Mouse (Mus musculus) ES-E14 (cell line): ENCODE results near the gene Ralgapa2. TPM values are rescaled to one million over a fixed set of nuclear protein-coding genes. Genes with fewer than 3 reads are reported as not detected.

ENCODE experiments used
- DNase-seq: peaks from one replicate; pipeline ENCODE4 v3.0.0-alpha.2; 2013; ENCODE audit warnings: low read depth, low spot score
- H3K27ac ChIP-seq: 2 replicates; pipeline ENCODE4 v1.5.1; 2012; ENCODE audit warnings: low read depth, mild to moderate bottlenecking, low read length, moderate library complexity, mixed read lengths; ENCODE audit not compliant: poor library complexity, insufficient read depth, severe bottlenecking
- H3K36me3 ChIP-seq: 2 replicates; pipeline ENCODE4 v1.6.1; 2012; ENCODE audit warnings: mild to moderate bottlenecking, low read length, moderate library complexity, mixed read lengths; ENCODE audit not compliant: control insufficient read depth, poor library complexity, insufficient read depth, severe bottlenecking
- H3K4me1 ChIP-seq, 2 experiments: fragments of 150-350 bp in 1 of 2; sonication (generic) in 1 of 2; 2 replicates each; pipeline ENCODE4 v1.6.1; 2012; ENCODE audit warnings: low read length in 2 of 2, mild to moderate bottlenecking in 1 of 2, mixed read lengths in 1 of 2; ENCODE audit not compliant: control insufficient read depth in 2 of 2, insufficient read depth in 2 of 2, poor library complexity in 1 of 2
- H3K4me3 ChIP-seq, 2 experiments: fragments of 150-350 bp in 1 of 2; sonication (generic) in 1 of 2; 2 replicates each; pipeline ENCODE4 v1.5.1; 2012; ENCODE audit warnings: low read length in 2 of 2, low read depth in 1 of 2, mild to moderate bottlenecking in 1 of 2, mixed read lengths in 1 of 2; ENCODE audit not compliant: insufficient read depth in 1 of 2, poor library complexity in 1 of 2, severe bottlenecking in 1 of 2
- H3K9ac ChIP-seq: 2 replicates; pipeline ENCODE4 v1.6.1; 2012; ENCODE audit warnings: low read depth, mild to moderate bottlenecking, low read length, mixed read lengths; ENCODE audit not compliant: poor library complexity, insufficient read depth, severe bottlenecking
- H3K9me3 ChIP-seq: fragments of 150-350 bp; sonication (generic); 2 replicates; pipeline ENCODE4 v1.6.1; 2012; ENCODE audit warnings: low read depth, mild to moderate bottlenecking, low read length; ENCODE audit not compliant: control insufficient read depth, insufficient read depth
- CHD2 ChIP-seq: IDR thresholded peaks from 2 replicates; pipeline ENCODE4 v1.6.1; 2014; ENCODE audit warnings: mild to moderate bottlenecking, low read depth, low read length, inconsistent platforms
- HCFC1 ChIP-seq: IDR thresholded peaks from 2 replicates; pipeline ENCODE4 v1.6.1; 2012; ENCODE audit warnings: low read length, inconsistent platforms, borderline replicate concordance; ENCODE audit not compliant: insufficient read depth
- MAFK ChIP-seq: IDR thresholded peaks from 2 replicates; pipeline ENCODE4 v1.6.1; 2014; ENCODE audit warnings: mild to moderate bottlenecking, low read depth, low read length, inconsistent platforms; ENCODE audit not compliant: insufficient read depth
- ZC3H11A ChIP-seq: IDR thresholded peaks from 2 replicates; pipeline ENCODE4 v1.6.1; 2012; ENCODE audit warnings: low read depth, mild to moderate bottlenecking, inconsistent platforms, low read length, borderline replicate concordance
- ZNF384 ChIP-seq: IDR thresholded peaks from 2 replicates; pipeline ENCODE4 v1.6.1; 2012; ENCODE audit warnings: low read depth, low read length, inconsistent platforms
- in situ Hi-C, 2 experiments: fragments of 600-800 bp; cut with MboI; formaldehyde crosslinking; loops; one replicate each; pipeline ENCODE4 v1.15.1; 2025; ENCODE audit warnings: low sequenced_read_pairs in 2 of 2, inconsistent platforms in 1 of 2; ENCODE audit not compliant: unreplicated experiment in 2 of 2
- total RNA-seq: library from RNA; depleted of rRNA; stranded (reverse); fragments of 300-350 nt; gene quantifications from 2 replicates; pipeline ENCODE4 v1.2.3, GENCODE M21; 2012

Ralgapa2 gene
- total RNA-seq, 1 experiment = 23.0 TPM

- H3K27ac ChIP-seq = no peak overlapping the region
- no peak overlapping the region for H3K9ac ChIP-seq
- no peak for DNase-seq
- TF ChIP-seq HCFC1 (no peak), MAFK (no peak), CHD2 (no peak), ZC3H11A (no peak), ZNF384 (no peak)
- H3K9me3 ChIP-seq = no peaks in the 10 kb centered on the region
- H3K4me3 ChIP-seq = no peak overlapping the region
- H3K36me3 ChIP-seq = no peaks in the 10 kb centered on the region
- no peaks in the 10 kb centered on the region for H3K4me1 ChIP-seq
- in situ Hi-C loops = no loop called here
Observed at GRCm38 (mm10) chr2:146366098-146366497, 146.0 kb downstream of the Ralgapa2 start.

- Histone ChIP-seq H3K4me1 (no peaks in the 10 kb centered on the region), H3K36me3 (no peaks in the 10 kb centered on the region), H3K4me3 (no peak overlapping the region), H3K27ac (no peak overlapping the region), H3K9me3 (no peaks in the 10 kb centered on the region), H3K9ac (no peak overlapping the region)
- in situ Hi-C loops = no loop called here
- TF ChIP-seq MAFK (no peak), CHD2 (no peak), HCFC1 (no peak), ZNF384 (no peak), ZC3H11A (no peak)
- DNase-seq = no peak
Observed at GRCm38 (mm10) chr2:146365368-146365983, 146.7 kb downstream of the Ralgapa2 start.

- no peak overlapping the region for H3K9ac ChIP-seq
- TF ChIP-seq ZC3H11A (no peak), ZNF384 (no peak), MAFK (no peak), CHD2 (no peak), HCFC1 (no peak)
- H3K9me3 ChIP-seq = no peaks in the 10 kb centered on the region
- no peaks in the 10 kb centered on the region for H3K36me3 ChIP-seq
- DNase-seq = no peak
- H3K4me1 ChIP-seq = no peaks in the 10 kb centered on the region
- H3K4me3 ChIP-seq = no peak overlapping the region
- in situ Hi-C loops = no loop called here
- H3K27ac ChIP-seq = no peak overlapping the region
Observed at GRCm38 (mm10) chr2:146363483-146363882, 148.7 kb downstream of the Ralgapa2 start.

GRCm38 (mm10) chr2:146362932-146363331 lies 149.2 kb downstream of the Ralgapa2 start:
- Histone ChIP-seq H3K4me1 (no peaks in the 10 kb centered on the region), H3K9ac (no peak overlapping the region), H3K36me3 (no peaks in the 10 kb centered on the region), H3K4me3 (no peak overlapping the region), H3K27ac (no peak overlapping the region), H3K9me3 (no peaks in the 10 kb centered on the region)
- in situ Hi-C loops = no loop called here
- DNase-seq = no peak
- TF ChIP-seq ZNF384 (no peak), CHD2 (no peak), HCFC1 (no peak), ZC3H11A (no peak), MAFK (no peak)

- no peak overlapping the region for H3K9ac ChIP-seq
- H3K36me3 ChIP-seq = no peaks in the 10 kb centered on the region
- TF ChIP-seq ZC3H11A (no peak), MAFK (no peak), HCFC1 (no peak), ZNF384 (no peak), CHD2 (no peak)
- H3K4me1 ChIP-seq = no peaks in the 10 kb centered on the region
- H3K9me3 ChIP-seq = no peaks in the 10 kb centered on the region
- in situ Hi-C loops = no loop called here
- no peak overlapping the region for H3K27ac ChIP-seq
- no peak for DNase-seq
- H3K4me3 ChIP-seq = no peak overlapping the region
Observed at GRCm38 (mm10) chr2:146361969-146362368, 150.2 kb downstream of the Ralgapa2 start.
